Mouse (Mus musculus) megakaryocyte-erythroid progenitor cell, adult 5-6 weeks (primary cell): ENCODE results near the gene Cpxcr1. TPM values are rescaled to one million over a fixed set of nuclear protein-coding genes. Genes with fewer than 3 reads are reported as not detected.

Experiments
- ATAC-seq: replicated peaks from 2 replicates; pipeline ENCODE4 v1.8.0; 2016; ENCODE audit warnings: mild to moderate bottlenecking, inconsistent platforms; ENCODE audit not compliant: severe bottlenecking, poor library complexity, low FRiP score, low TSS enrichment
- total RNA-seq, 2 experiments: library from RNA; stranded (forward) in 1 of 2; stranded (reverse) in 1 of 2; fragments of 200-1000, 215-1000 nt in 1 of 2; fragments of >200 nt in 1 of 2; fragmentation: Nextera tagmentation in 1 of 2; gene quantifications; 2 replicates each; pipeline ENCODE4 v1.2.3; 2014 to 2017

The Cpxcr1 gene
- total RNA-seq (2014; fragmentation: Nextera tagmentation), result not detected in 2 replicates
- total RNA-seq (2017), result not detected in 2 replicates

GRCm38 (mm10) chrX:116448644-116449043, at the start of gene Cpxcr1:
TSS of gene Cpxcr1 (plus strand) at chrX:116448944.
- no peak for ATAC-seq

Other genes with a start within 250 kb of the Cpxcr1 start
- not detected in 2 replicates for gene H2afb2, start 232.2 kb downstream of the Cpxcr1 start, total RNA-seq (2014; fragmentation: Nextera tagmentation)
- not detected in 2 replicates for gene H2afb2, start 232.2 kb downstream of the Cpxcr1 start, total RNA-seq (2017)